Mouse (Mus musculus): ENCODE measurements at regions not wholly inside any gene's neighbourhood (a gene's known extent, or its start where the extent isn't known, plus 50 kb on each side); places are given as distances from the start of the nearest gene placed in this dataset. TPM values are rescaled to one million over a fixed set of nuclear protein-coding genes. Genes with fewer than 3 reads are reported as not detected.
"Not testable (repeated sequence)": the region's sequence is repeated elsewhere in the genome, so short reads cannot be mapped to it uniquely, and the experiment has no call there.

DNA sequence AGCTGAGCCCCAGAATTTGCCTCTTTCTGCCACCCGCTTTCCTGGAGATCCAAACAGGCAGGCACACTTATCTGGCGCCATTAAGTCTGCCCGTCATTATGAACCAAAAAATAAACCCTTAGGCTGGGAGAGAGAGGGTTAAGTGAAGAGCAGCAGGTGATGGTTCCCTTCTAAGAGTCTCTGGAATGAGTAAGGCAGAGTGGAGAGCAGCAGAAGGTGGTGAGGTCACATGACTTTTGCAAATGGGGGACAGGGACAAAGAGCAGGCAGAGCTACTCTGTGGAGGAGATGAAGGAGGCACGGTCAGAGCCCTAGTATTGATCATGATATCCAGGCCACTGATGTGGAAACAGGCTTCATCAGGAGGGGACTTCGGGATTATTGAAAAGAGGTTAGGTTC is 64.2 kb upstream of the Gadl1 start:
- no peak overlapping the region for H3K4me3 ChIP-seq
- WGBS (ENCODE audit: insufficient replicate concordance), result 65% methylated on average over 5 of the region's 5 CpGs
- ATAC-seq, result no peak
- H3K4me2 ChIP-seq, result no peak overlapping the region
- H3K27me3 ChIP-seq (replicated peaks), result no peaks in the 10 kb centered on the region
- no peaks in the 10 kb centered on the region for H3K9me3 ChIP-seq (replicated peaks)
- H3K9ac ChIP-seq, result no peak overlapping the region
- H3K27ac ChIP-seq, result no peak overlapping the region
- H3K4me1 ChIP-seq, result no peaks in the 10 kb centered on the region
- H3K36me3 ChIP-seq, result no peaks in the 10 kb centered on the region

DNA sequence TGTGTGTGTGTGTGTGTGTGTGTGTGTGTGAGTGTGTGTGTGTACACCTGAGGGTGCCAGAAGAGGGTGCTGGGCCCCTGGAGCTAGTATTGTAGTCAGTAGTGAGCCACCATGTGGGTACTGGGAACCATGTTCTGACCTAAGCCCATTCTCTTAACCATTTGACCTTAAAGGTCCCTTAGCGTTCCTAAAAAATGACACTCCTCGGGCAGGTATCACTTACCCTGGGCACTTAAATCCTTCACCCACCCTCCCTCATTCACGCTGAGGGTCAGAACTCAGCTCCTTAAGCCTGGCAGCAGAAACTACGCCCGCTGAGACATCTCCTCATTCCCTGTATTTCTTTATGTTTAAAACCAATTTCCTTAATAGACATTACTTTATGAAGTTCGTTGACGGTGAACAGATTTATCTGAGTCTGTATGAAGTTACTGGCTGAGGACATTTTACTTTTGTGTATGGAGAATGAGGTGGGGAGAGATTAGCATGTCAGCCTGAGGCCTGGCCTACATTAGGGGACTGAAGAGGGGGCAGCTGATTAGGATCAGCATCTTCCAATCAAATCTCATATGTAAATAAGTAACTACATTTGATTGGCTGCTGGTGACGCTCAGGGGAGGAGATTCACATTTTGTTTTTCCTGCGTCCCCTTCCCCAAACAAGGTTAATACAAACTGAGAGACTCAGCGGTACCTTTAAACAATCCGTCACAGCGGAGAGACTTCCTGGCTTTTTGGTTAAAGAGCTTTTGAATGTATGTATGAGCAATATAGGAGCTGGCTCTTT is 61.8 kb upstream of the Gadl1 start:
- no peak for ATAC-seq
- Histone ChIP-seq H3K27me3 (replicated peaks) (no peaks in the 10 kb centered on the region), H3K4me1 (no peaks in the 10 kb centered on the region), H3K9me3 (replicated peaks) (no peaks in the 10 kb centered on the region), H3K36me3 (no peaks in the 10 kb centered on the region), H3K4me2 (peak overlapping the region; percentile 20), H3K27ac (no peak overlapping the region), H3K4me3 (no peak overlapping the region), H3K9ac (no peak overlapping the region)
- WGBS (ENCODE audit: insufficient replicate concordance), result 46% methylated on average over 12 of the region's 12 CpGs

DNA sequence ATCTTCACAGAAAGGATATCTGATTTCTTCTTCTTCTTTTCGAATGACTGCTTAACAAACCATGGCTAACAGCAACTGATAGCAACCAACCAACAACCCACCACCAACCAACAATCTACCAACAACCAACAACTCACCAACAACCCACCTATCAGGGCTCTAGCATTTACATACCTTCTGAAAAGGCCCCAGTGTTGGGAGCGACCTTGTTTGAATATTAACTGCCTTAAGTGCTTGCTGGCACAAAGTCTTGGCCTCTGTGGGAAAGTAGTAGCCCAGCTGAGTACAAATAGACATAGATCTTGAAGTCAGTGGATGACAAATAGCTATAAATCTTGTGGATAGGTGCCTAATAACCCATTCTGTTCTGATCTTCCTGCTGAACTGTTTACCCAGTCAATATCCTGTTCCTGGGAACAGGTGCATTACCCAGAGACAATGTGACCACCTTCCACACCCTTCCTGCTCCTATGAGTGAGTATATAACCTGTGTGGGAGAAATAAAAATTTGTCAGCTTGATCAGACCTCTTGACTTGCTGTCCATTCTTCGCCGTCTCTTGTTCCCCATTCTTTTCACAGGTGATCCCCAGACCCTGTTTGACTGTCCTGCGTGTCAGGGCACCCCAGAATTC is 55.9 kb upstream of the Gadl1 start:
- H3K27me3 ChIP-seq (replicated peaks); H3K36me3 ChIP-seq; ATAC-seq; H3K27ac ChIP-seq; H3K4me1 ChIP-seq; H3K4me2 ChIP-seq; H3K9me3 ChIP-seq (replicated peaks); H3K4me3 ChIP-seq; H3K9ac ChIP-seq: not testable (repeated sequence)
- WGBS (ENCODE audit: insufficient replicate concordance), result 56% methylated on average over 5 of the region's 5 CpGs

DNA sequence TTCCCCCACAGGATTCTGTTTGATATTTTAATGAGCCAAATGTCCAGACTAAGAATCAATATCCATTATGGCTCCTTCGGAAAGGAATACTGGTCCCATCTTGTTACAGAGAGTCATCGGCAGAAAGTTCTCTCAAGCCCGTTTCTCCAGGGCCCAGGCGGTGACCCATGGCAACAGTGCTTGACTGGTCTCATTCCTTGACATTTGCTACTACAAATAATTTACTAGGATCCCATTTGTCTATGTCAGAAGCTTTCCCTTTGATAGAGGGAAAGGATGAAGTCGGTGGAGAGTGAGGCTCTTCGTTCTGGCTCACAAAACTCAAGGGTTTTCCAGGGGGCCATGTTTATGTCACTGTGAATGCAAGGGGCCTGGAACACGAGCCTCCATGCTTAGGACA is 52.0 kb upstream of the Gadl1 start:
- Histone ChIP-seq H3K27ac (no peak overlapping the region), H3K4me3 (no peak overlapping the region), H3K36me3 (no peaks in the 10 kb centered on the region), H3K27me3 (replicated peaks) (no peaks in the 10 kb centered on the region), H3K9me3 (replicated peaks) (no peaks in the 10 kb centered on the region), H3K9ac (no peak overlapping the region), H3K4me1 (no peaks in the 10 kb centered on the region), H3K4me2 (no peak overlapping the region)
- 75% methylated on average over 7 of the region's 7 CpGs for WGBS (ENCODE audit: insufficient replicate concordance)
- no peak for ATAC-seq

DNA sequence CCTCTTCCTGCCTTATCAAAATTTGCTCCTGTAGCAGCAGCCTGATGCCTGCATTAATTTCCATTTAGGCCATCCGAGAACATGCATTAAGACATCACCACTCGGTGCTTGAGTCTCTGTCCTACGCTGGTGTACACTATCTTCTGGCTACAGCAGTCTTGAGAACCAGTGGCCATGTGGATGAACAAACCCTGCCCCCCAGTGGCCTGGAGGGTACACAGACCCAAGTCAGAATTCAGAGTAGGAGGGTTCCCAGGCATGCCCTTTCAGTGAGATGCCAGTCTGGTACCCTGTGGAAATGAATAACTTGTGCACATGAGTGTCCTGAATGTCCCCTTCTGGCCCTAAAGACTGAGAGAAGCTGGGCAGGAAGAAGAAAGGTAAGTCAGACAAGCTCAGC is 50.4 kb upstream of the Gadl1 start:
- Histone ChIP-seq H3K4me2 (no peak overlapping the region), H3K27ac (no peak overlapping the region), H3K9ac (no peak overlapping the region), H3K4me3 (no peak overlapping the region), H3K27me3 (replicated peaks) (no peaks in the 10 kb centered on the region), H3K4me1 (peaks cover 6% of the 10 kb centered on the region; the same call in 1 of the 2 replicates), H3K9me3 (replicated peaks) (no peaks in the 10 kb centered on the region), H3K36me3 (no peaks in the 10 kb centered on the region)
- ATAC-seq, result no peak
- 75% methylated on average over 3 of the region's 3 CpGs for WGBS (ENCODE audit: insufficient replicate concordance)

MicroRNAs encoded in the stretch of these regions (microRNA counts, 519-probe panel; counts per million panel counts)
- 582 counts per million, percentile 70 among the panel's probes with 10 or more counts for microRNA mmu-miR-467h+mmu-miR-669d+mmu-miR-669l

Small RNA genes in the stretch of these regions (microRNA-seq; reads per million reads assigned to microRNA genes)
- gene Gm22243 (not detected), gene Gm25510 (not detected), gene Gm26303 (not detected), gene Mir467h (not detected)

Measured in liver, embryonic 12.5 days (tissue).